Mouse (Mus musculus): ENCODE measurements around the gene Ddx54.

GRCm38 (mm10) chr5:120584968-120585367 lies 27.6 kb upstream of the Ddx54 start:
- TF ChIP-seq POLR2A (IDR thresholded peaks at IDR 0.05; ENCODE audit: insufficient read depth, low read length), result no peak
- TF ChIP-seq CTCF (IDR thresholded peaks at IDR 0.05; ENCODE audit: low read depth, low read length), result no peak
- TF ChIP-seq EP300 (IDR thresholded peaks at IDR 0.05; ENCODE audit: insufficient read depth, low read depth, low read length), result no peak

Measured in ES-Bruce4 (cell line).